Mouse (Mus musculus): ENCODE data around the gene Pithd1. TPM values are rescaled to one million over a fixed set of nuclear protein-coding genes. Genes with fewer than 3 reads are reported as not detected.

The Pithd1 gene
- total RNA-seq (2021): 10 to 100 TPM; 22.0 to 22.6 TPM
- long read RNA-seq, experiment 1, transcript Pithd1-201 (6 exons, 1,700 nt): major isoform, 42 of 46 reads
- long read RNA-seq, experiment 1, partial matches to known transcripts: 0 of 46 reads
- long read RNA-seq, experiment 1, other reads (novel, unspliced or antisense): 4 of 46 reads
- long read RNA-seq, experiment 2, transcript Pithd1-201 (6 exons, 1,700 nt): major isoform, 63 of 66 reads
- long read RNA-seq, experiment 2, partial matches to known transcripts: 0 of 66 reads
- long read RNA-seq, experiment 2, other reads (novel, unspliced or antisense): 3 of 66 reads

GRCm38 (mm10) chr4:135986943-135987710 is at the start of gene Pithd1:
Gene Pithd1, minus strand, starts transcription at chr4:135987264.
- DNase-seq: peak; percentile 90

- no peak for DNase-seq
Measured at GRCm38 (mm10) chr4:136035078-136035477, 48.0 kb upstream of the Pithd1 start.

DNA sequence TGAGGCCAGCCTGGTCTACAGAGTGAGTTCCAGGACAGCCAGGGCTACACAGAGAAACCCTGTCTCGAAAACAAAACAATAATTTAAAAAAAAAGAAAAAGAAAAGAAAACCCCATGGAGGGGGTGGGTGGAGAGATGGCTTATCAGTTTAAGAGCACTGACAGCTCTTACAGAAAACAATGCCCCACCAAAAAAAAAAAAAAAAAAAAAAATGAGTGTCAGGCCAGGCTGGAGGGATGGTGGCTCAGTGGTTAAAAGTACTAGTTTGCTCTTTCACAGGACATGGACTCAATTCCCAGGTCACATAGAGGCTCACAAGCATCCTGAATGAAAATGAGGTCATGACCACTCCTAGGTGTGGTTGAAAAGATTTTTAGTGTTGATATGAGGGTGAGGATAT is 46.2 kb upstream of the Pithd1 start:
- DNase-seq: no peak

DNA sequence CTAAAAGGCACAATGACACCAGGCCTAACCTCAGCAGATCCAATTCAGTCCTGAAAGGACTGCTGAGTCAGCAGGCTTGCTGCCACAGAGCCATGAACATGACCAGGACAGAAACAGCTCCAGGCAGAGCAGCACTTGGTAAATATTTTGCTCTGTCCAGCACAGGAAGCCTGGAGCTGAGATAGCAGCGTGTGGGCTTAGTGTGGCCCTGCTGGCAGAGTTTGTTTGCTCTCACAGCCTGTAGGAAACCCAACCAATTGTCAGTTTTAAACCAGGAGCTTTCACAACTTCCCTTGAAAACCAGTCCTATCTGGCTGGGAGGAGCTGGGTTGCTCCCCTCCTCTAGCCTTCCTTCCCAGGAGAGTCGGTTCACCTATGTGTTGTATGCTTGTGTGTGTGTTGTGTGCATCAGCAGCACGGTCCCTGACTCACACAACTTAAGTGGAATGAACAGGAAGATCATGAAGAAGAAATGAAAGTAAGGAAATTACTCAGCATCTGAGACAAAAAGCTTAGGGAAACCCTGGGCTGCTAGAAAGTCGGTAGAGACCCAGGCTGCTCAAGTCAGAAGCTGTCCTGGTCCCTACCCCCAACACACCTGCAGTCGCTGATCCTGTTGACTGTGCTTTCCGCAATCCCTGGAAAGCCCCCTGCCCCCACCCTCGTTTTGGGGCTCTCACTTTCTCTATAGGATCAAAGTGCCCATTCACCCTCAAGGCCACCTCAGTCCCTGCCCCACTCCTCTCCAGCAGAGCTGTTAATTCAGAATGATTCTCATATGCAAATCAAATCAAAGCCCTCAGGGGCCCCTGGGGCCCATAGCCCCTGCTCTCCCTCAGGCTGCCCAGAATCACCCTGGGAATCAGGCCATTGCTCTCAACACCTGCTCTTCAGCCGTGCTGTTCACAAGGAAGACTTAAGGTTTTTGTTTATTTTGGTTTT is 44.2 kb upstream of the Pithd1 start:
- DNase-seq: peak; percentile 53

DNA sequence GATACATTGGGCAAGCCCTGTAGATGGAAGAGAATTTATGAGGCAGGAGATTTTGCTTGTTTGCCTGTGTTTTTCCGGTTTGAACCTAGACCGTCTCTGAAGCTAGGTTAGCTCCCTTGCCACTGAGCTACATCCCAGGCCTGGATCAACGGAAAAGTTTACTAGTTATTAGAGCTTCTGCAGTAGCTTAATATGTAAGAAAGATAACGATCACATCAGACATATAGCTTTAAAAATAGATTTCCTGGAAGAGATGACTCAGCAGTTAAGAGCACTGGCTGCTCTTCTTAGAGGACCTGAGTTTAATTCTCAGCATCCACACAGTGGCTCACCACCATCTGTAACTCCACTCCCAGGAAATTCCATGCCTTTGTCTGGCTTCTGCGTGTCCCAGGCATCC is 41.6 kb upstream of the Pithd1 start:
- DNase-seq: no peak

DNA sequence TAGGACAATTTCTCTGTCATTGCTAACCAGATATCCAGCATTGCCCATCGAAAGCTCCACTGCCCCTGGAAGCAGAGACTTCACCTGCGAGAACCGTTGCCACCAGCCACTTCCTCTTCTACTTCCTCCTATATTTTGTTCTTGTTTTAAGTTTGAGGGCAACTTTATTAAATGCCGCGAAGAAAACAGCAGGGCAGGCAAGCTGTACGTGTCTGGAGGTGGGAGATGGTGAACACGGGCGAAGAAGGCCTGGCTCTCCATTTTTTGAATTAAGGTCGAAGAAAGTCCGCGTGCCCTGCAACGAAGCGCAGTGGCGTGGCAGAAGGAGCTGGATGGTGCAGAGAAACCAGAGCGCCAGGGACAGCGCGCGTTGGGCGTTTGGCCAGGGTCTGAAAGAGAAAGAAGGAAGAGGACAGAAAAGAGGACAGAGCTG is 41.1 kb upstream of the Pithd1 start:
- no peak for DNase-seq

GRCm38 (mm10) chr4:136027416-136028131 is 40.5 kb upstream of the Pithd1 start:
- DNase-seq: no peak

DNA sequence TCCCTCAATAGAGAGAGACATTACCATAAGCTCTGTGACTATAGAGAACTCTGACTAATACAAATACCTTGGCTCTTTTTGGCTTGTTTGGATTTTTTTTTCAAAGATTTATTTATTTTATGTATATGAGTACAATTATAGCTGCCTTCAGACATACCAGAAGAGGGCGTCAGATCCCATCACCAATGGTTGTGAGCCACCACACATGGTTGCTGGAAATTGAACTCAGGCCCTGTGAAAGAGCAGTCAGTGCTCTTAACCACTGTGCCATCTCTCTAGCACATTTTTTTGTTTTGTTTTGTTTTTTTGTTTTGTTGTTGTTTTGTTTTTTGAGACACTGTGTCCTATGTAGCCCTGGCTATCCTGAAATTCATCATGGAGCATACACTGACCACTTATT is 38.3 kb upstream of the Pithd1 start:
- no peak for DNase-seq

- DNase-seq: no peak
Measured at GRCm38 (mm10) chr4:136022924-136023323, 35.9 kb upstream of the Pithd1 start.

- peak; percentile 99 for DNase-seq
Measured at GRCm38 (mm10) chr4:136021549-136022047, 34.5 kb upstream of the Pithd1 start, which contains the start of gene Eloa. Gene Eloa, minus strand, starts transcription at chr4:136021763.

DNA sequence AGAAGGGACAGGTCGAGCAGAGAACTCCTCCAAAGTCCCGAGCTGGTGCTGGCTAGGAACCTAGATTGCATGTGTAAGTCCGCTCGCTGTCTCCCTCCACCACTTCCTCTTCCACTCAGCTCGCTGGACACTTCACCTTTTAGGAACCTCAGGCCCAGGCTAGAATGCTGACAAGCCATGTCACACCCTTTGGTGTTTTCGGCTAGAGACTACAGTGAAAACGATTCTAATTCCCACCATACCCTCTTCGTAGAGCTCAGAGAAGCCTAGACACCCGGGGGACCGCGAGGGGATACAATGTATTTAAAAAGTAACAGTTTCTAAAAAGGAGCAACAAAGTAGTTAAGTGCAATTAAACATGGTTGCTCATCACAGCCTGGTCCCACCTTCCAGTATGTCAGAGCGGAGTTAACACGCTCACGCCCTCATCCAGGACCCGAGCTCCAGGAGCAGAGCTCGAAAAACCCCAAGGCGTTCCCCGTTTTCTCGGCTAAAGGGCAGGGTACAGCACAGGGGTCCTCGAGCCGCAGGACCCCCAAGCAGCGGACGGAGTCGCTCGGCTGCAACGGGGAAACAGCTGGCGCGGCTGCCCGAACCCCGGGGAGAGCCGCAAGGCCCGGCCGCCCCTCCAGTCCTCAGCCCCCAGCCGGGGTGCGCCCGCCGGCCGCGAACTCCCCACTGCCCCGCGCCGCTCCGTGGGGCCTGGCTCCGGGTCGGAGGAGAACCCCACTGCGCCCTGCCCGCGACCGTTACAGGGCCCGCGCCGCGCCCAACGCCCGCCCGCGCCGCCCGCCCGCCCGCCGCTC is 33.9 kb upstream of the Pithd1 start:
- DNase-seq: no peak

- DNase-seq: no peak
Measured at GRCm38 (mm10) chr4:136016059-136016602, 29.1 kb upstream of the Pithd1 start.

DNA sequence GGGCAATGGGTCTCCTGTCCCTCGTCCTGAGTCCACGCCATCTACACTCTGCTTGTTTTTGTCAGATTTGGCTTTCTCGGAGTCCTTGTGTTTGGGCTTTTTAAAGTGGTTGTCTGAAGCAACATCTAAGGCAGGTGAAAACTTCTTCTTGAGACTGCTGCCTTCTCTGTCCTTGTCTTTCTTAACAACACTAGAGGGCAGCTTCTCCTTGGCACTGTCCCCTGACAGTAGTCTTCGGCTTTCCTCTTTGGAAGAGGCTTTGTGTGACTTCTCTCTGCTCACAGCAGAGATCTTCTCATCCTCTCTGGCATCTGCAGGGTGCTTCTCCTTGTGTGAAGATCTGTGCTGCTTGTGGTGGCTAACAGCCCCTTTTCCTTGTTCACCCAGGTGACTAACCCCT is 23.5 kb upstream of the Pithd1 start:
- DNase-seq: no peak

- no peak for DNase-seq
Measured at GRCm38 (mm10) chr4:136008782-136009447, 21.9 kb upstream of the Pithd1 start.

GRCm38 (mm10) chr4:136006821-136007220 is 19.8 kb upstream of the Pithd1 start:
- no peak for DNase-seq

DNA sequence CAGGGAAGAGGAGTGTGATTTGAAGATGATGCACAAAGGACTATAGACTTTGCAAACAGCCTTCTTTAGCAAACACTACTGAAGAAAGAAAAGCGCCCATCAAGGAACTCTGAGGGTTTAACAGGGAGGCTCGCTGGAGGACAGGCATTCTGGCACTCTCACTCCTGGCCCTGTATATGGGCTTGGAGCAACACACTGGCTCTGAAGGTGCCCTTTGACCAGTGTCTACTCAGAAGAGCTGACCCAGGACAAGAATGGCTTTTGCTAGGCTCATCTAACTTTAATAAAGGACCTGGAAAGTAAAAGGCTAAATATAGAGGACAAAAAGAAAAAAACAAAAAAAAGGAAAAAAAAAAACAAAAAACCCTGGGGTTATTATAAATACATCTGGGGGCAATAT is 17.9 kb upstream of the Pithd1 start:
- no peak for DNase-seq

GRCm38 (mm10) chr4:136004107-136004675 is 17.1 kb upstream of the Pithd1 start:
- no peak for DNase-seq

DNA sequence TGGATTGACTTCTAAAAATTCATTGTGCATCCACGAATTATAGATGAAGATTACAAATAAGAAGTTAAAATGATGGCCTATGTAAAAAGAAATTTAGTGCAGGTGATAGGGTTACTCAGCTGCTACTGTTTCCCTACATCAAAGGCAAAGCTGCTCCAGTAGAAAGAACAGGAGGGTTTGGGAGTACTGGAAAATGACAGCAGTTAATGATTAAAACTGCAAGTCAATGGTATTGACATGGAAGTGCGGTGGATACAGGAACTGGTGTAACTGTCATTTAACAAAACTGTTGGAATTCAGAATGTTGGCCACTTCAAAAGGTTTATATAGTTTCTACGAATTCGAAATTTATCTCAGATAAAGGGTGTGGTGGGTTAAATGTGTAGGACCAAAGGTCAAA is 8.1 kb upstream of the Pithd1 start:
- DNase-seq: no peak

DNA sequence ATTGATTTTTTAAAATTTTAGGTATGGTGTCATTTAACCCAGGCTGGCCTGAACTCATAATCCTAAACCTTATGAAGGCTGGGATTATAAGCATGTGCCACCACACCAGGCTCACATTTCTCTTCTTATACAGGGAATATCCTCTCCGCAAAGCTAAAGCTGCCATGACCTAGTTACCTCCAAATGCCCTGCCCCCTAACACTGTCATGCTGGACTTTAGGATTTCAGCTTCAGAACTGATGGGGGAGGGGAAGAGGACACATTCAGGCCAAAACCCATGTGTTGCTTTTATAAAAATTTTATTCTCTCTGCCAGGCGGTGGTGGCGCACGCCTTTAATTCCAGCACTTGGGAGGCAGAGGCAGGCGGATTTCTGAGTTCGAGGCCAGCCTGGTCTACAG is 6.9 kb upstream of the Pithd1 start:
- DNase-seq: no peak

Data from gastrocnemius, postnatal 25 days (tissue).